In genomic region chr8:111943544-111943943, GRCm38 (mm10) we compare ENCODE assay signal across 20 mouse cellular contexts. TPM values are rescaled to one million over a fixed set of nuclear protein-coding genes. Genes with fewer than 3 reads are reported as not detected.
"Had no signal": no experiment of that assay in that cellular context is flagged by ENCODE, and none has a peak within 500 bp of the region (broad histone marks: within the 10 kb centered on the region; RNA-seq: fewer than 3 reads in every experiment).

No protein-coding gene starts in this region.

- H3K4me3 ChIP-seq: lung, embryonic 15.5 days; megakaryocyte, embryonic 14.5 days; midbrain, embryonic 13.5 days; midbrain, embryonic 15.5 days; myocyte; neural tube, embryonic 13.5 days; neural tube, embryonic 15.5 days; stomach, embryonic 15.5 days had no signal

- DNase-seq: liver, postnatal 0 days; lung, adult 2 months; lung, postnatal 14 days; lung, postnatal 36 days; right cerebral cortex, postnatal 14 days; thymus, adult 18-20 months; thymus, postnatal 14 days; thymus, postnatal 36 days had no signal

- H3K27ac ChIP-seq: lung, embryonic 15.5 days; macrophage; midbrain, embryonic 13.5 days; midbrain, embryonic 15.5 days; neural tube, embryonic 13.5 days; neural tube, embryonic 15.5 days; stomach, embryonic 15.5 days had no signal

- ATAC-seq: liver, postnatal 0 days; lung, postnatal 0 days; midbrain, embryonic 13.5 days; midbrain, embryonic 15.5 days had no signal

- H3K27me3 ChIP-seq: lung, embryonic 15.5 days; megakaryocyte, embryonic 14.5 days; midbrain, embryonic 13.5 days; midbrain, embryonic 15.5 days; neural tube, embryonic 13.5 days; neural tube, embryonic 15.5 days; stomach, embryonic 15.5 days had no signal

- H3K9me3 ChIP-seq: lung, embryonic 15.5 days; megakaryocyte, embryonic 14.5 days; midbrain, embryonic 13.5 days; midbrain, embryonic 15.5 days; neural tube, embryonic 13.5 days; neural tube, embryonic 15.5 days; stomach, embryonic 15.5 days had no signal

- H3K4me2 ChIP-seq: lung, embryonic 15.5 days; midbrain, embryonic 11.5 days; midbrain, embryonic 13.5 days; midbrain, embryonic 15.5 days; neural tube, embryonic 13.5 days; neural tube, embryonic 15.5 days; stomach, embryonic 15.5 days had no signal

- H3K9ac ChIP-seq: liver, postnatal 0 days; lung, embryonic 15.5 days; midbrain, embryonic 13.5 days; midbrain, embryonic 15.5 days; neural tube, embryonic 13.5 days; neural tube, embryonic 15.5 days; stomach, embryonic 15.5 days had no signal

RNA-seq across cellular contexts. Expression of gene Chst5, which starts 33.3 kb away (rescaled TPM):
- polyA plus RNA-seq: liver, postnatal 0 days; macrophage; spleen, adult 2 months had no signal
